In genomic region chr2:116433481-116433880, GRCm38 (mm10) we compare ENCODE assay signal across 19 mouse cellular contexts.
DNase-seq lines count a peak whose midpoint lies in the region; ATAC-seq and TF ChIP-seq lines count a peak whose summit lies in the region.
"Had no signal": no experiment of that assay in that cellular context is flagged by ENCODE, and none has a peak within 500 bp of the region (broad histone marks: within the 10 kb centered on the region; RNA-seq: fewer than 3 reads in every experiment).

No protein-coding gene starts in this region.

- no peaks in the 10 kb centered on the region for H3K27me3 ChIP-seq in midbrain, postnatal 0 days (ENCODE audit: insufficient read depth, low read length)
- H3K27me3 ChIP-seq in midbrain, embryonic 11.5 days (ENCODE audit: control insufficient read depth, insufficient read depth, low read length) = no peaks in the 10 kb centered on the region
- H3K27me3 ChIP-seq: embryonic facial prominence, embryonic 13.5 days; forebrain, embryonic 13.5 days; forebrain, embryonic 15.5 days had no signal

- H3K27ac ChIP-seq in midbrain, postnatal 0 days (ENCODE audit: low read depth, low read length) = no peak overlapping the region
- H3K27ac ChIP-seq in midbrain, embryonic 11.5 days (ENCODE audit: low read depth, low read length) = no peak overlapping the region
- H3K27ac ChIP-seq: embryonic facial prominence, embryonic 13.5 days; forebrain, embryonic 13.5 days; forebrain, embryonic 15.5 days had no signal

- no peak for ATAC-seq in midbrain, postnatal 0 days (ENCODE audit: low FRiP score)
- no peak for ATAC-seq in midbrain, embryonic 11.5 days (ENCODE audit: low FRiP score)
- ATAC-seq: activated CD4-positive, CD25-positive, alpha-beta regulatory T cell, adult 4 months; forebrain, embryonic 13.5 days; forebrain, embryonic 15.5 days; forebrain, postnatal 0 days; Patski had no signal

- H3K9me3 ChIP-seq in midbrain, postnatal 0 days (ENCODE audit: low read length) = no peaks in the 10 kb centered on the region
- H3K9me3 ChIP-seq in midbrain, embryonic 11.5 days (ENCODE audit: control insufficient read depth, low read length) = no peaks in the 10 kb centered on the region
- H3K9me3 ChIP-seq: embryonic facial prominence, embryonic 13.5 days; forebrain, embryonic 13.5 days; forebrain, embryonic 15.5 days had no signal

- DNase-seq in midbrain, postnatal 0 days (ENCODE audit: low spot score) = peak; percentile 10
- no peak for DNase-seq in midbrain, embryonic 11.5 days (ENCODE audit: low spot score, missing footprints)
- peak; percentile 70 for DNase-seq in retina, embryonic 14.5 days (ENCODE audit: low spot score)
- DNase-seq in lung, postnatal 4 days = no peak
- DNase-seq in embryo, embryonic 10 days (ENCODE audit: low spot score) = no peak
- DNase-seq: adrenal gland, adult 8-10 months; adrenal gland, postnatal 14 days; adrenal gland, postnatal 36 days; cerebellum, adult 18-20 months; cerebellum, adult 8-10 months; cerebellum, adult 9-11 months; cerebellum, postnatal 14 days; cerebellum, postnatal 36 days; forebrain, postnatal 0 days had no signal

- no peak overlapping the region for H3K4me2 ChIP-seq in midbrain, postnatal 0 days (ENCODE audit: low read depth, low read length, poor library complexity, severe bottlenecking)
- H3K4me2 ChIP-seq in midbrain, embryonic 11.5 days = no peak overlapping the region
- H3K4me2 ChIP-seq: embryonic facial prominence, embryonic 13.5 days; forebrain, embryonic 13.5 days; forebrain, embryonic 15.5 days had no signal

- no peaks in the 10 kb centered on the region for H3K36me3 ChIP-seq in midbrain, postnatal 0 days (ENCODE audit: insufficient read depth, low read length)
- H3K36me3 ChIP-seq in midbrain, embryonic 11.5 days (ENCODE audit: control insufficient read depth, insufficient read depth, low read length) = no peaks in the 10 kb centered on the region
- H3K36me3 ChIP-seq: embryonic facial prominence, embryonic 13.5 days; forebrain, embryonic 15.5 days had no signal

- H3K4me1 ChIP-seq in midbrain, postnatal 0 days (ENCODE audit: insufficient read depth, low read length) = no peaks in the 10 kb centered on the region
- H3K4me1 ChIP-seq in midbrain, embryonic 11.5 days (ENCODE audit: control insufficient read depth, insufficient read depth, low read length) = no peaks in the 10 kb centered on the region
- H3K4me1 ChIP-seq: embryonic facial prominence, embryonic 13.5 days; forebrain, embryonic 13.5 days; forebrain, embryonic 15.5 days had no signal

- H3K9ac ChIP-seq in midbrain, postnatal 0 days (replicated peaks; ENCODE audit: low read length, poor library complexity, severe bottlenecking) = no peak overlapping the region
- no peak overlapping the region for H3K9ac ChIP-seq in midbrain, embryonic 11.5 days (ENCODE audit: low read length)
- H3K9ac ChIP-seq: embryonic facial prominence, embryonic 13.5 days; forebrain, embryonic 13.5 days; forebrain, embryonic 15.5 days; forebrain, postnatal 0 days had no signal

- TF ChIP-seq CTCF in midbrain, postnatal 0 days (IDR thresholded peaks at IDR 0.05) = no peak

- H3K4me3 ChIP-seq in midbrain, postnatal 0 days (ENCODE audit: low read depth, low read length) = no peak overlapping the region
- H3K4me3 ChIP-seq in midbrain, embryonic 11.5 days (ENCODE audit: low read depth, low read length) = no peak overlapping the region
- H3K4me3 ChIP-seq: embryonic facial prominence, embryonic 13.5 days; forebrain, embryonic 13.5 days; forebrain, embryonic 15.5 days had no signal

Comparison
In these comparisons a context has a peak if more than half of its experiments do, and no peak if none do; other contexts are left out.
1. DNase-seq: peak in midbrain, postnatal 0 days (single experiment) and retina, embryonic 14.5 days (single experiment); none in midbrain, embryonic 11.5 days (single experiment), lung, postnatal 4 days (0 of 2) and embryo, embryonic 10 days (single experiment).